Mouse (Mus musculus): ENCODE results near the gene C1qtnf1. TPM values are rescaled to one million over a fixed set of nuclear protein-coding genes. Genes with fewer than 3 reads are reported as not detected.

C1qtnf1 gene
- polyA plus RNA-seq, 1 experiment from 2014 or later, result 2.3 TPM

DNA sequence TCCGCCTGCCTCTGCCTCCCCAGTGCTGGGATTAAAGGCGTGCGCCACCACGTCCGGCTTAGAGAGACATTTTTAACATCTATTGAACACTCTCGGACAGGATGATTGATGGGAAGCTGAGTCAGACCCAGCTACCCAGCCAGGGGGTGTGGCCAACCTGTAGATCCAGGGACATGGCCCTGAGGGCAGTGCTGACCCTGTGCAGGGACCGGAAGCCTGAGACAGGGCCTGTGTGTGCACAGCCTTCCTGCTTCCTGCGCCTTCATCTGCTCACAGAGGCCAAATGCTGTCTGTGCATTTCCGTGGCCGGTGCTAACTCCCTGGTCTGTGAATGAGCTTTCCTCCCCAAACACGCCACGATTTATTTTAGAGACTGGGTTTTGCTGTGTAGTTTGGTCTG, 51.8 kb downstream of the C1qtnf1 start:
- no peak overlapping the region for H3K4me2 ChIP-seq (ENCODE audit: low read depth, low read length, severe bottlenecking)
- DNase-seq (ENCODE audit: low spot score), result no peak
- no peaks in the 10 kb centered on the region for H3K9me3 ChIP-seq (ENCODE audit: control insufficient read depth, low read length)
- H3K27ac ChIP-seq (ENCODE audit: low read depth, low read length), result no peak overlapping the region
- H3K9ac ChIP-seq (ENCODE audit: low read length), result no peak overlapping the region
- 90% methylated on average over 12 of the region's 12 CpGs for WGBS
- no peak overlapping the region for H3K4me3 ChIP-seq (ENCODE audit: low read depth, low read length)
- peaks cover 6% of the 10 kb centered on the region; the same call in 1 of the 2 replicates for H3K4me1 ChIP-seq (replicated peaks; ENCODE audit: control insufficient read depth, insufficient read depth, low read length)
- H3K36me3 ChIP-seq (ENCODE audit: control insufficient read depth, insufficient read depth, low read length), result no peaks in the 10 kb centered on the region
- no peak for ATAC-seq (replicated peaks; ENCODE audit: low FRiP score)
- H3K27me3 ChIP-seq (ENCODE audit: control insufficient read depth, insufficient read depth, low read length), result no peaks in the 10 kb centered on the region

DNA sequence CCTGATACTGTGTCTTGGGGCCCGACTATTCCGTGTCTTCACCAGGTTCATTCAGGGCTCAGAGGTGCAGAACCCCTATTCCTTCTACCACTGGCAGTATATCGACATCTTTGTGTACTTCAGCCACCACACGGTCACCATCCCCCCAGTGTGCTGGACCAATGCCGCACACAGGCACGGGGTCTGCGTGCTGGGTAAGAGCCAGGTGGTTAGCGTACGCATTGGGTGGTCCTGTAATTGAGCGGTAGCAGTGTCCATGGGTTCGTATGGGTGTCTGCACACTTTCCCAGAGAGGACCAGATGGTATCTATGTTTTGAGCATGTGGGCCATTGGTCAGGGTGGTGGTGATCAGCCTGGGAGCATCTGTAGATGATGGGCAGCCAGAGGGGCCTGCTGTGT, 53.2 kb downstream of the C1qtnf1 start:
- 97% methylated on average over 11 of the region's 11 CpGs for WGBS
- no peak overlapping the region for H3K9ac ChIP-seq (ENCODE audit: low read length)
- no peaks in the 10 kb centered on the region for H3K27me3 ChIP-seq (ENCODE audit: control insufficient read depth, insufficient read depth, low read length)
- no peak overlapping the region for H3K4me2 ChIP-seq (ENCODE audit: low read depth, low read length, severe bottlenecking)
- H3K36me3 ChIP-seq (ENCODE audit: control insufficient read depth, insufficient read depth, low read length), result no peaks in the 10 kb centered on the region
- H3K4me3 ChIP-seq (ENCODE audit: low read depth, low read length), result no peak overlapping the region
- no peak overlapping the region for H3K27ac ChIP-seq (ENCODE audit: low read depth, low read length)
- no peak for DNase-seq (ENCODE audit: low spot score)
- ATAC-seq (replicated peaks; ENCODE audit: low FRiP score), result no peak
- H3K9me3 ChIP-seq (ENCODE audit: control insufficient read depth, low read length), result no peaks in the 10 kb centered on the region
- peaks cover 6% of the 10 kb centered on the region; the same call in 1 of the 2 replicates for H3K4me1 ChIP-seq (replicated peaks; ENCODE audit: control insufficient read depth, insufficient read depth, low read length)

DNA sequence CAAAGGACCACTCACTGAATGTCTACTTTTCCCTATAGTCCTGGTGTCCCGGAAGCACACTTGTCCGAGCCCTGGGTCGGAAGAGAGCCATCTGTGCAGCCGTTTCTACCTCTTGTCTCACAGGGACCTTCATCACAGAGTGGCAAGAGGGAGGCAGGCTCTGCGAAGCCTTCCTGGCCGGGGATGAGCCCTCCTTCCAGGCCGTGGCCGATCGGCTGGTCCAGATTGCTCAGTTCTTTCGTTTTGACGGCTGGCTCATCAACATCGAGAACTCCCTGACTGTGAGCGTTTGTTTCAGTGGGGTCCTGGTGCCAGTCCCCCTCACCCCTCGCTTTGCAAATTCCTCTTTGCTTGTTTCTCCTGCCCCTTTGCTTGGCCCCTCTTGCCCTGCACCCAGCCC, 53.7 kb downstream of the C1qtnf1 start:
- Histone ChIP-seq H3K36me3 (ENCODE audit: control insufficient read depth, insufficient read depth, low read length) (no peaks in the 10 kb centered on the region), H3K27ac (ENCODE audit: low read depth, low read length) (no peak overlapping the region), H3K9me3 (ENCODE audit: control insufficient read depth, low read length) (no peaks in the 10 kb centered on the region), H3K4me2 (ENCODE audit: low read depth, low read length, severe bottlenecking) (no peak overlapping the region), H3K4me3 (ENCODE audit: low read depth, low read length) (no peak overlapping the region), H3K27me3 (ENCODE audit: control insufficient read depth, insufficient read depth, low read length) (no peaks in the 10 kb centered on the region), H3K4me1 (replicated peaks; ENCODE audit: control insufficient read depth, insufficient read depth, low read length) (peaks cover 6% of the 10 kb centered on the region; the same call in 1 of the 2 replicates), H3K9ac (ENCODE audit: low read length) (no peak overlapping the region)
- no peak for DNase-seq (ENCODE audit: low spot score)
- 91% methylated on average over 14 of the region's 14 CpGs for WGBS
- no peak for ATAC-seq (replicated peaks; ENCODE audit: low FRiP score)

DNA sequence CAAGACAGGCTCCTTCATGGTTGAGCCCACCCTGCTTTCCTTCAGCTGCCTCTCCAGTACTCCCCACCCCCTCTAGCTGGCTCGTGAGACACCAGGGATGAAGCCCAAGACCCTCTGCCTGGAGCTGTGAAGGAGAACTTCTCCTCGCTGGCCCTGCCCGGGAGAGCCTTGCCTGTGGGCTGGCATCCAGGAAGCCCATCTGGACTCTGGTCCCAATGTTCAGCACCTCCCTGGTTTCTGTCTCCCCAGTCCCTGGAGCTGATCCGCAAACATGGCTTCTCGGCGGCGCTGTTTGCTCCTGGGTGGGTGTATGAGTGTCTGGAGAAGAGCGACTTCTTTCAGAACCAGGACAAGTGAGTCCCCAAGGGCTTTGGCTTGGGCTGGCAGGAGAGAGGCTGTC, 56.2 kb downstream of the C1qtnf1 start:
- Histone ChIP-seq H3K36me3 (ENCODE audit: control insufficient read depth, insufficient read depth, low read length) (no peaks in the 10 kb centered on the region), H3K4me1 (replicated peaks; ENCODE audit: control insufficient read depth, insufficient read depth, low read length) (no peaks in the 10 kb centered on the region), H3K4me3 (ENCODE audit: low read depth, low read length) (no peak overlapping the region), H3K4me2 (ENCODE audit: low read depth, low read length, severe bottlenecking) (no peak overlapping the region), H3K9me3 (ENCODE audit: control insufficient read depth, low read length) (no peaks in the 10 kb centered on the region), H3K9ac (ENCODE audit: low read length) (no peak overlapping the region), H3K27ac (ENCODE audit: low read depth, low read length) (no peak overlapping the region), H3K27me3 (ENCODE audit: control insufficient read depth, insufficient read depth, low read length) (no peaks in the 10 kb centered on the region)
- 82% methylated on average over 8 of the region's 8 CpGs for WGBS
- ATAC-seq (replicated peaks; ENCODE audit: low FRiP score) (no peak), DNase-seq (ENCODE audit: low spot score) (no peak)

DNA sequence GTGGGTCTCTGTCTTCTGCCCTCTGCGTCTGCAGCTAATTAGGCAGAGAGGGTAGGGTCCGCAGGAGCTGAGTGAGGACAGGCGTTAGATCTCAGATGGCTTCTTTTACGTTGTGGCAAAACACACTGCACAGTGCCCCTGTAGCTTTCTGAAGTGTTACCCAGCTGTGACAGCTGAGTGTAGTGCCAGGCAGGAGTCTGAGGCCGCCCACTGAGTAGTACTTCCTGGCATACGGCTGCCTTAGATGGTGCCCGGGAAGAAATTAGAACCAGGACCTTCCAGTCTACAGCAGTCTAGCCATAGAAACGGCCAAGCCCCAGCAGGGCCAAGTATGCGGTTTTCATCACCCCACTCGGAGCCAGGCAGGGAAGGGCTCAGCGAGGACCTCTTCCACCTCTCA, 57.3 kb downstream of the C1qtnf1 start:
- WGBS, result 68% methylated on average over 11 of the region's 11 CpGs
- no peaks in the 10 kb centered on the region for H3K27me3 ChIP-seq (ENCODE audit: control insufficient read depth, insufficient read depth, low read length)
- H3K36me3 ChIP-seq (ENCODE audit: control insufficient read depth, insufficient read depth, low read length), result no peaks in the 10 kb centered on the region
- no peaks in the 10 kb centered on the region; the same call in none of the 2 replicates for H3K4me1 ChIP-seq (replicated peaks; ENCODE audit: control insufficient read depth, insufficient read depth, low read length)
- H3K9ac ChIP-seq (ENCODE audit: low read length), result no peak overlapping the region
- H3K4me3 ChIP-seq (ENCODE audit: low read depth, low read length), result no peak overlapping the region
- no peak overlapping the region for H3K4me2 ChIP-seq (ENCODE audit: low read depth, low read length, severe bottlenecking)
- H3K9me3 ChIP-seq (ENCODE audit: control insufficient read depth, low read length), result no peaks in the 10 kb centered on the region
- H3K27ac ChIP-seq (ENCODE audit: low read depth, low read length), result no peak overlapping the region
- DNase-seq (ENCODE audit: low spot score) (no peak), ATAC-seq (replicated peaks; ENCODE audit: low FRiP score) (no peak)

DNA sequence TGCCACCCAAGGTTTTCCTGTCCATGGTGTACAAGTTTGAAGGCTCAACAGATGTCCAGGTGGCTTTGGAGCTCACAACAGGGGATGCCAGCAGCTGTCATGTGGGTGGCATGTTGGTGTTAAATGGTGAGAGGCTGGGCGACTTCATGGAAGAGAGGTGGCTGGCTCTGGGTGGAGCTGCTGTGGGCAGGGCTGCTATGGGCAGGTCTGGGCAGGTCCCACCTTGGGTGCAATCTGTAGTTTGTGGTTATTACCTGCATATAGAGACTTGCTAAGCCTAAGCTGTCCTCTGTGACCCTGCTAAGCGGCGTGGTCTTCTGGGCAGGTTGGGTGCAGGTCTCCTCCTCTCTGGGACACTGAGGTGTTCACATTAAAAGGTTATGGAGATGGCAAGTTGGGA, 57.8 kb downstream of the C1qtnf1 start:
- H3K36me3 ChIP-seq (ENCODE audit: control insufficient read depth, insufficient read depth, low read length), result no peaks in the 10 kb centered on the region
- H3K9me3 ChIP-seq (ENCODE audit: control insufficient read depth, low read length), result no peaks in the 10 kb centered on the region
- no peak for ATAC-seq (replicated peaks; ENCODE audit: low FRiP score)
- H3K27me3 ChIP-seq (ENCODE audit: control insufficient read depth, insufficient read depth, low read length), result no peaks in the 10 kb centered on the region
- H3K9ac ChIP-seq (ENCODE audit: low read length), result no peak overlapping the region
- H3K4me1 ChIP-seq (replicated peaks; ENCODE audit: control insufficient read depth, insufficient read depth, low read length), result no peaks in the 10 kb centered on the region; the same call in none of the 2 replicates
- 94% methylated on average over 3 of the region's 3 CpGs for WGBS
- no peak overlapping the region for H3K4me3 ChIP-seq (ENCODE audit: low read depth, low read length)
- H3K27ac ChIP-seq (ENCODE audit: low read depth, low read length), result no peak overlapping the region
- no peak for DNase-seq (ENCODE audit: low spot score)
- H3K4me2 ChIP-seq (ENCODE audit: low read depth, low read length, severe bottlenecking), result no peak overlapping the region

DNA sequence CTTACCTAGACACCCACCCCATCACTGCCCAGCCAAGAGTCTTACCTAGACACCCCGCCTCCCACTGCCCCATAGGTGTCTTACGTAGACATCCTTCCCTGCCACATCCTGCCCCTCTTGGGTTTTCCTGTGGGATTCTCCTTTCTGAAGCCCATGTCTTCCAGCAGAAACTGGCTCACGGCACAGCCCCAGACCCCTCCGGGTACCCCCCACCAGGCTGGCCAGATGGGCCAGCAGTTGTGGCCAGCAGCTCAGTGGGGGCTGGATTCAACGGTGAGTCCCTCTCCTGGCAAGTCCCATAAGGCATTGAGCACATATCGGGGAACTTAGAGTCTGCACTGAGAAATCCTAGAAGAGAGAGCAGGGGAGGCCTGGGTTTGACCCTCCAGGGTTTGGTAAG, 58.3 kb downstream of the C1qtnf1 start:
- Histone ChIP-seq H3K9me3 (ENCODE audit: control insufficient read depth, low read length) (no peaks in the 10 kb centered on the region), H3K27me3 (ENCODE audit: control insufficient read depth, insufficient read depth, low read length) (no peaks in the 10 kb centered on the region), H3K4me2 (ENCODE audit: low read depth, low read length, severe bottlenecking) (no peak overlapping the region), H3K4me1 (replicated peaks; ENCODE audit: control insufficient read depth, insufficient read depth, low read length) (no peaks in the 10 kb centered on the region; the same call in none of the 2 replicates), H3K36me3 (ENCODE audit: control insufficient read depth, insufficient read depth, low read length) (no peaks in the 10 kb centered on the region), H3K27ac (ENCODE audit: low read depth, low read length) (no peak overlapping the region), H3K4me3 (ENCODE audit: low read depth, low read length) (no peak overlapping the region), H3K9ac (ENCODE audit: low read length) (no peak overlapping the region)
- DNase-seq (ENCODE audit: low spot score), result no peak
- 85% methylated on average over 6 of the region's 6 CpGs for WGBS
- no peak for ATAC-seq (replicated peaks; ENCODE audit: low FRiP score)

DNA sequence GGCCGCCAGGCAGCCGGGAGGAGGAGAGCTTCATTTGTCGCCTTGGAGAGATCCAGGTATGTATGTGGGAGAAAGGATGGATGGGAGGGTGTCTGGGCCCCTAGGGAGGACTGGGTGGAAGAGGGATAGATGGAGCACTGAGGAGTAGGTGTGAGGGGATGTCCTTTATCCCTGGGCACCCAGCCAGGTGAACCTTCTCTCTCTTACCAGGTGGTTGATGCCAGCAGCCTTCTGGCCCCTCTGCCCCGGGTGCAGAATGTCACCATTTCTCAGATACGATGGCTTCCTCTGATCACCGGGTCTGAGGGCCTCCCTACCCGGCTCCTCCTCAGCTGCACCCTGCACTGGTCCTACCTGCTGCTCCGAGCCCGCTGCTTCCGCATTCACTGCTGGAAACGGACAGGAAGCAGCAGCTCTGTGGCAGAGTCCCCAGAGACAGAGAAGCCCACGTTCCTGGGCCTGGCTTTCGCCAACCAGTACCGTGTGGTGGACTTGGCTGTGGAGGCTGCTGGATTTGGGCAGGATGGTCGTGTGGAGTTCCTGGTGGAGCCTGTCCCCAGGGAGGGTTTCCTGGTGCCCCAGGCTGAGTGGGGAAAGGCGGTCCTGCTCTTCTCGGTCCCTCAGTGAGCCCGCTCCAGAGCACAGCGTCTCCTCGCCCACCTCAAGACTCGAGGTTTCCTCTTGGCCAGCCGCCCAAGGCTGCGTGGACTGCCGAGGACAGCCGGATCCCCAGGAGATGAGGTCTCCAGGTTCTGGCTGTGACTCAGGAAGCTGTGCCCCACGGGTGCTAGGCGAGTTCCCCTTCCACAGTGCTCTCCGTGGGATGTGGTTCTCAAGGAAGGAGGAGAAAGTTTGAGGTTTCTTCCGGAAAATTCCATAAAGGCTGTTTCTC, 59.1 kb downstream of the C1qtnf1 start:
- Histone ChIP-seq H3K9me3 (ENCODE audit: control insufficient read depth, low read length) (no peaks in the 10 kb centered on the region), H3K9ac (ENCODE audit: low read length) (no peak overlapping the region), H3K4me1 (replicated peaks; ENCODE audit: control insufficient read depth, insufficient read depth, low read length) (no peaks in the 10 kb centered on the region; the same call in none of the 2 replicates), H3K4me3 (ENCODE audit: low read depth, low read length) (no peak overlapping the region), H3K4me2 (ENCODE audit: low read depth, low read length, severe bottlenecking) (no peak overlapping the region), H3K36me3 (ENCODE audit: control insufficient read depth, insufficient read depth, low read length) (no peaks in the 10 kb centered on the region), H3K27me3 (ENCODE audit: control insufficient read depth, insufficient read depth, low read length) (no peaks in the 10 kb centered on the region), H3K27ac (ENCODE audit: low read depth, low read length) (no peak overlapping the region)
- no peak for DNase-seq (ENCODE audit: low spot score)
- ATAC-seq (replicated peaks; ENCODE audit: low FRiP score), result no peak
- WGBS, result 89% methylated on average over 29 of the region's 29 CpGs

All from forebrain, embryonic 11.5 days (tissue).